Mouse (Mus musculus) liver, adult 2 months (tissue): ENCODE measurements at regions not wholly inside any gene's neighbourhood (a gene's known extent, or its start where the extent isn't known, plus 50 kb on each side); places are given as distances from the start of the nearest gene placed in this dataset.

Source experiments
- DNase-seq: peaks from one replicate; pipeline ENCODE4 v3.0.0-alpha.2; 2011; ENCODE audit warnings: low read depth, low spot score; ENCODE audit errors: extremely low read depth
- H3K27ac ChIP-seq: fragments of 200-500 bp; replicated peaks from 2 replicates; pipeline ENCODE4 v1.5.1; 2012; ENCODE audit warnings: low read depth, mild to moderate bottlenecking, control low read depth, inconsistent platforms, low read length; ENCODE audit not compliant: insufficient read depth
- H3K27me3 ChIP-seq: fragments of 200-500 bp; 2 replicates; pipeline ENCODE4 v1.6.1; 2012; ENCODE audit warnings: mild to moderate bottlenecking, moderate library complexity, low read length, inconsistent platforms; ENCODE audit not compliant: control insufficient read depth, insufficient read depth
- H3K36me3 ChIP-seq: fragments of 200-500 bp; 2 replicates; pipeline ENCODE4 v1.6.1; 2012; ENCODE audit warnings: low read length, inconsistent platforms; ENCODE audit not compliant: control insufficient read depth, insufficient read depth
- H3K4me1 ChIP-seq: fragments of 200-500 bp; 2 replicates; pipeline ENCODE4 v1.6.1; 2011; ENCODE audit warnings: low read length; ENCODE audit not compliant: control insufficient read depth, insufficient read depth
- H3K4me3 ChIP-seq: fragments of 200-500 bp; 2 replicates; pipeline ENCODE4 v1.5.1; 2011; ENCODE audit warnings: low read depth, mild to moderate bottlenecking, control low read depth, low read length, moderate library complexity; ENCODE audit not compliant: insufficient read depth
- H3K79me2 ChIP-seq: fragments of 200-500 bp; 2 replicates; pipeline ENCODE4 v1.6.1; 2012; ENCODE audit warnings: inconsistent platforms, mild to moderate bottlenecking, low read length, moderate library complexity; ENCODE audit not compliant: control insufficient read depth, insufficient read depth
- H3K9ac ChIP-seq: fragments of 200-500 bp; 2 replicates; pipeline ENCODE4 v1.6.1; 2012; ENCODE audit warnings: low read depth, mild to moderate bottlenecking, control low read depth, inconsistent platforms, low read length
- CTCF ChIP-seq: fragments of 200-500 bp; IDR thresholded peaks from 2 replicates; pipeline ENCODE4 v1.5.1; 2011; ENCODE audit warnings: low read depth, low read length, control low read depth
- POLR2A ChIP-seq: fragments of 200-500 bp; IDR thresholded peaks from 2 replicates; pipeline ENCODE4 v1.6.1; 2011; ENCODE audit warnings: low read length, control low read depth; ENCODE audit not compliant: insufficient read depth; ENCODE audit errors: extremely low read depth
- WGBS: fragments of 180-500 bp; shearing (Covaris S2); methylation state at CpG from one replicate; pipeline ENCODE4 v1.1.7; 2018; 5-methylcytosine and 5-hydroxymethylcytosine counted together

- no peaks in the 10 kb centered on the region for H3K79me2 ChIP-seq
- no peak for DNase-seq
- H3K27me3 ChIP-seq, result no peaks in the 10 kb centered on the region
- TF ChIP-seq POLR2A, result no peak
- no peak for TF ChIP-seq CTCF
- no peak overlapping the region for H3K9ac ChIP-seq
- no peak overlapping the region for H3K4me3 ChIP-seq
- 64% methylated on average over 4 of the region's 4 CpGs for WGBS
- no peaks in the 10 kb centered on the region; the same call in 1 of the 2 replicates for H3K4me1 ChIP-seq
- H3K36me3 ChIP-seq, result no peaks in the 10 kb centered on the region
- no peak overlapping the region for H3K27ac ChIP-seq
These were observed 336.6 kb downstream of the Rnd3 start for GRCm38 (mm10) chr2:50812296-50812695.

- H3K79me2 ChIP-seq, result no peaks in the 10 kb centered on the region
- no peak overlapping the region for H3K9ac ChIP-seq
- H3K36me3 ChIP-seq, result no peaks in the 10 kb centered on the region
- 0 out of 2 replicates have a peak overlapping the region, but pooled peaks have one; percentile 43 for H3K27ac ChIP-seq
- TF ChIP-seq POLR2A, result no peak
- no peak for TF ChIP-seq CTCF
- no peaks in the 10 kb centered on the region for H3K27me3 ChIP-seq
- DNase-seq, result peak; percentile 46
- no peak overlapping the region for H3K4me3 ChIP-seq
- 33% methylated on average over 5 of the region's 5 CpGs for WGBS
- H3K4me1 ChIP-seq, result no peaks in the 10 kb centered on the region; the same call in 1 of the 2 replicates
These were observed 338.4 kb downstream of the Rnd3 start for GRCm38 (mm10) chr2:50810336-50811066.

DNA sequence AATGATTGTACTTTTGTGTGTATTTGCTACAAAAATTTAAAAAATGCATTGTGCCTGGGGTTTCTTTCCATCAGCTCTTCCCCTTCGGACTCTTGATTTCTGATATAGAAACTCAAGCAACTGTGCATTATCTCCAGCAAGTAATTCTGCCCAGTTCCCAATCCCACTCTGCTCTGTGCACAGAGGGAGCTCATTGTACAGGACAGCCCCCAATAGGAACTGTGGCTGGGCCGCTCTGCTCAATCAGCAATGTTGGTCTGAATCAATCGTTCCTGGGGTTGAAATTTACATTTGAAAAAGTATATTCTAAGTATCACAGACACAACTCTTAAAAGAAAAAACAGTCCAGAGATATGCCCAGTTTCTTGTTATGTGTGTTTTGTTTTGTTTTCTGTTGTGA lies 339.1 kb downstream of the Rnd3 start:
- TF ChIP-seq POLR2A, result no peak
- TF ChIP-seq CTCF, result no peak
- no peak for DNase-seq
- Histone ChIP-seq H3K4me1 (no peaks in the 10 kb centered on the region; the same call in 1 of the 2 replicates), H3K4me3 (no peak overlapping the region), H3K27me3 (no peaks in the 10 kb centered on the region), H3K36me3 (no peaks in the 10 kb centered on the region), H3K9ac (no peak overlapping the region), H3K27ac (no peak overlapping the region), H3K79me2 (no peaks in the 10 kb centered on the region)
- 72% methylated on average over 3 of the region's 3 CpGs for WGBS

GRCm38 (mm10) chr2:50807162-50807960 lies 341.6 kb downstream of the Rnd3 start:
- no peak for DNase-seq
- Histone ChIP-seq H3K4me3 (no peak overlapping the region), H3K79me2 (no peaks in the 10 kb centered on the region), H3K36me3 (no peaks in the 10 kb centered on the region), H3K9ac (no peak overlapping the region), H3K4me1 (no peaks in the 10 kb centered on the region), H3K27me3 (no peaks in the 10 kb centered on the region), H3K27ac (no peak overlapping the region)
- TF ChIP-seq CTCF (no peak), POLR2A (no peak)
- 90% methylated on average over 6 of the region's 6 CpGs for WGBS

- Histone ChIP-seq H3K27ac (no peak overlapping the region), H3K27me3 (no peaks in the 10 kb centered on the region), H3K9ac (no peak overlapping the region), H3K36me3 (no peaks in the 10 kb centered on the region), H3K4me3 (no peak overlapping the region), H3K79me2 (no peaks in the 10 kb centered on the region), H3K4me1 (no peaks in the 10 kb centered on the region)
- no peak for DNase-seq
- TF ChIP-seq CTCF (no peak), POLR2A (no peak)
- WGBS, result 86% methylated on average over 3 of the region's 3 CpGs
These were observed 343.3 kb downstream of the Rnd3 start for GRCm38 (mm10) chr2:50805645-50806044.
